Mouse (Mus musculus) midbrain, embryonic 12.5 days (tissue): ENCODE results near the gene Slc18a3. TPM values are rescaled to one million over a fixed set of nuclear protein-coding genes. Genes with fewer than 3 reads are reported as not detected.

Experiments
- ATAC-seq: fragments of 200-750 bp; cut with Nextera tagmentation; 2 replicates; pipeline ENCODE4 v1.8.0; 2017; ENCODE audit warnings: low read depth, moderate TSS enrichment, moderate library complexity; ENCODE audit not compliant: low FRiP score
- H3K27ac ChIP-seq: fragments of 300-500 bp; sonication (generic); replicated peaks from 2 replicates; pipeline ENCODE4 v1.5.1; 2016; ENCODE audit warnings: mild to moderate bottlenecking
- H3K27me3 ChIP-seq: fragments of 300-500 bp; sonication (generic); 2 replicates; pipeline ENCODE4 v1.6.1; 2016; ENCODE audit warnings: mild to moderate bottlenecking
- H3K36me3 ChIP-seq: fragments of 300-500 bp; sonication (generic); 2 replicates; pipeline ENCODE4 v1.6.1; 2016
- H3K4me1 ChIP-seq: fragments of 300-500 bp; sonication (generic); 2 replicates; pipeline ENCODE4 v1.6.1; 2016
- H3K4me2 ChIP-seq: fragments of 300-500 bp; sonication (generic); replicated peaks from 2 replicates; pipeline ENCODE4 v1.6.1; 2016; ENCODE audit warnings: mild to moderate bottlenecking, moderate library complexity
- H3K4me3 ChIP-seq: fragments of 300-500 bp; sonication (generic); 2 replicates; pipeline ENCODE4 v1.5.1; 2016; ENCODE audit warnings: mild to moderate bottlenecking
- H3K9ac ChIP-seq: fragments of 300-500 bp; sonication (generic); replicated peaks from 2 replicates; pipeline ENCODE4 v1.6.1; 2016; ENCODE audit warnings: mild to moderate bottlenecking, moderate library complexity
- H3K9me3 ChIP-seq: fragments of 300-500 bp; sonication (generic); 2 replicates; pipeline ENCODE4 v1.6.1; 2016; ENCODE audit warnings: mild to moderate bottlenecking
- WGBS: fragments of 180-500 bp; shearing (Covaris S2); methylation state at CpG from one replicate; pipeline ENCODE4 v1.1.7; 2016; 5-methylcytosine and 5-hydroxymethylcytosine counted together
- polyA plus RNA-seq: library from polyadenylated mRNA; unstranded; fragments of >200 nt; fragmentation: Nextera tagmentation; extraction: Ambion mirVana; gene quantifications from 2 replicates; pipeline ENCODE4 v1.2.1, GENCODE M21; 2016

The Slc18a3 gene
- polyA plus RNA-seq, 1 experiment from 2014 or later, result 1.5 TPM

DNA sequence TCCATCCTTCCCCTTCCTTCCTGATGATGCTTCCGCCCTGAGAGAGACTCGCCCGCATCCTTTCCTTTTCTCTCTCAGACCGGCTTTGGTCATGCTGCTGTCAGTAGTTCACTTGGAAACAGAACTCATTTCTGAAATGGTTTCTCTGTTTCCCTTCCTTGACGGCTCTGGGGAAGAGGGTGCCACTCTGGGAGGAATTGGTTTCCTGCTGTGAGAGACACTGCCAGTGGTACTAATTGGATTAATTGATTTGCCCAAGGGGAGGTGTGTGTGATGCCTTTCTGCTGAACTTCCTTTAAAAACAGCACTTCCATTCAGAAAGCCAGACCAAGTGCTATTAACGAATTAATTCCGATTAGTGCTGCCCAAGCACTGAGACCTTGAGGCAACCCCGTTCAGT lies 21.2 kb downstream of the Slc18a3 start:
- 0 out of 2 replicates have a peak, but pooled peaks cover 14% of the 10 kb centered on the region for H3K4me1 ChIP-seq
- H3K4me2 ChIP-seq, result no peak overlapping the region
- no peaks in the 10 kb centered on the region for H3K9me3 ChIP-seq
- no peak overlapping the region for H3K9ac ChIP-seq
- no peak overlapping the region for H3K4me3 ChIP-seq
- 20% methylated on average over 8 of the region's 8 CpGs for WGBS
- peaks cover 4% of the 10 kb centered on the region for H3K27me3 ChIP-seq
- H3K27ac ChIP-seq, result 0 out of 2 replicates have a peak overlapping the region, but pooled peaks have one; percentile 6
- H3K36me3 ChIP-seq, result no peaks in the 10 kb centered on the region
- no peak for ATAC-seq

GRCm38 (mm10) chr14:32439744-32440143 lies 24.9 kb downstream of the Slc18a3 start:
- Histone ChIP-seq H3K4me1 (0 out of 2 replicates have a peak, but pooled peaks cover 14% of the 10 kb centered on the region), H3K4me3 (no peak overlapping the region), H3K36me3 (no peaks in the 10 kb centered on the region), H3K4me2 (no peak overlapping the region), H3K27ac (peak overlapping the region; percentile 40), H3K9me3 (no peaks in the 10 kb centered on the region), H3K27me3 (peaks cover 4% of the 10 kb centered on the region), H3K9ac (no peak overlapping the region)
- ATAC-seq, result no peak
- WGBS, result 40% methylated on average over 3 of the region's 3 CpGs

- Histone ChIP-seq H3K4me3 (no peak overlapping the region), H3K9me3 (no peaks in the 10 kb centered on the region), H3K4me2 (no peak overlapping the region), H3K27me3 (peaks cover 4% of the 10 kb centered on the region), H3K9ac (no peak overlapping the region), H3K4me1 (0 out of 2 replicates have a peak, but pooled peaks cover 14% of the 10 kb centered on the region), H3K27ac (peak overlapping the region; percentile 40), H3K36me3 (no peaks in the 10 kb centered on the region)
- no peak for ATAC-seq
- WGBS, result 68% methylated on average over 5 of the region's 5 CpGs
Measured at GRCm38 (mm10) chr14:32439316-32439715, 25.3 kb downstream of the Slc18a3 start.

DNA sequence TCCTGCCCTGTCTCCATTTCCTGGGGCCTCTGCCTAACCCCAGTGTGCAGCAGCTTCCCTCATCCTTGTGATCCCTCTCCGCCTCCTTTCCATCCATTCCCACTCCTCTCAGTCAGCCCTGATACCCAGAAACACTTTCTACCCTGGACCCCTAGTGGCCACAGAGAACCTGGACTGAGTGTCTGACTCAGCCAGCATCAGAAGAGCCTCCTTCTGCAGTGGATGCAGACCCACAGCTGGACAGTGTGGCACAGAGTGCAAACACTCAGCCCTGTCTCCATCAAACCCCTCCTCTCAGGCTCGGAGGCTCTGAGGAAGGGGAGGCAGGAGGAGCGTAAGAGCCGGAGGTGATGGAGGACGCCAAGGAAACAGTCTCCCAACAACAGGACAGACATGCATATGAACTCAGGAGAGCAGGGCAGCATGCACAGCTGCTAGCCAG lies 27.3 kb downstream of the Slc18a3 start:
- Histone ChIP-seq H3K36me3 (no peaks in the 10 kb centered on the region), H3K4me1 (0 out of 2 replicates have a peak, but pooled peaks cover 6% of the 10 kb centered on the region), H3K9ac (no peak overlapping the region), H3K9me3 (no peaks in the 10 kb centered on the region), H3K27me3 (peaks cover 4% of the 10 kb centered on the region; the same call in 1 of the 2 replicates), H3K27ac (0 out of 2 replicates have a peak overlapping the region, but pooled peaks have one; percentile 42), H3K4me2 (no peak overlapping the region), H3K4me3 (no peak overlapping the region)
- ATAC-seq, result peak; percentile 54; the same call in 1 of the 2 replicates
- WGBS, result 37% methylated on average over 5 of the region's 5 CpGs

DNA sequence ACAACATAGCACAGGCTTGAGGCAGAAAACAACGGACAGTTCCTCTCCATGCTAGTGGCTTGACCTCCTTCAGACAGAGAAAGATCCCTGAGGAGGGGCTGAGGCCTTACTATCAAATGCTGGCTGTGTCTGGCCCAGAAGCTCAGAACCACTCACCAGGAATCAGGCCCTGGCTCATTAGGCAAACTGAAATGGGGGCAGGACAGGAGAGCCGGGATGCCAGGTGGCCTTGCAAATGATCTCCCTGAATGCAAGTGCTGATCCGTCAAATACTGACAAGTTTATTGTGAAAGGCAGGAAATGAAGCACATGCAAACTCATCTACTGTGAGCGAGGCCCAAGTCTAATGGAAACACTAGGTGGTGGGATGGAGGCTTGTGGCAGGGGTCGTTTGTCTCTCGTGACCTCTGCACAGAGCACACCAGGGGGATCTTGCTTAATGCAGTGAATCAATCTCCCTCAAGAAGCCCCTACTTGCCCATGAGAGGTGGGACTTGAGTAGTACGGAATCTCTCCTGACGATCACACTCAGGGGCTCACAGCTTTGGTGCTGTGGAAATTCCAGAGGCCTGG lies 35.5 kb downstream of the Slc18a3 start:
- Histone ChIP-seq H3K4me2 (no peak overlapping the region), H3K4me1 (peaks cover 10% of the 10 kb centered on the region; the same call in 1 of the 2 replicates), H3K27me3 (peaks cover 2% of the 10 kb centered on the region; the same call in 1 of the 2 replicates), H3K9ac (no peak overlapping the region), H3K36me3 (no peaks in the 10 kb centered on the region), H3K27ac (no peak overlapping the region), H3K9me3 (no peaks in the 10 kb centered on the region), H3K4me3 (no peak overlapping the region)
- 37% methylated on average over 8 of the region's 8 CpGs for WGBS
- no peak for ATAC-seq

DNA sequence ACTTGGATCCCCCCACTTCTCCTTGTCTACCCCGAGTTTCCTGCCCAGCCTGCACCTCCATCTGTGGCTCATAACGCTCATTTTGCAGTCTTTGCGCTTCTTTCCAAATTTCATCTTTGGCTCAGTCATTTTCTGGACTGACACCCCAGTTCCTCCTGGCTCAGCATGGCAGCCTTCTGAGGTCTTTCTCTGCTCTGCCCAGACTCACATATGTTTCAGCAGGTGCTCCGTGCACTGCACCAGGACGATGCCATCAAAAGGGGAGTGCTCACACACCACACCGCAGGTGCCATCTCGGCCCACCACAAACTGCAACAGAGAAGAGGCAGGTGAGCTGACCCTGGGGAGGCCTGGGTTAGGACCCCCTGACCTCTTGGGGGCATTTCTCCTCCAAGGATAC lies 40.7 kb downstream of the Slc18a3 start:
- peaks cover 4% of the 10 kb centered on the region; the same call in 1 of the 2 replicates for H3K4me1 ChIP-seq
- H3K27ac ChIP-seq, result no peak overlapping the region
- 91% methylated on average over 7 of the region's 7 CpGs for whole genome bisulfite sequencing
- H3K4me3 ChIP-seq, result no peak overlapping the region
- ATAC-seq, result no peak
- H3K9ac ChIP-seq, result no peak overlapping the region
- H3K9me3 ChIP-seq, result no peaks in the 10 kb centered on the region
- H3K4me2 ChIP-seq, result no peak overlapping the region
- no peaks in the 10 kb centered on the region for H3K36me3 ChIP-seq
- peaks cover 5% of the 10 kb centered on the region; the same call in 1 of the 2 replicates for H3K27me3 ChIP-seq

DNA sequence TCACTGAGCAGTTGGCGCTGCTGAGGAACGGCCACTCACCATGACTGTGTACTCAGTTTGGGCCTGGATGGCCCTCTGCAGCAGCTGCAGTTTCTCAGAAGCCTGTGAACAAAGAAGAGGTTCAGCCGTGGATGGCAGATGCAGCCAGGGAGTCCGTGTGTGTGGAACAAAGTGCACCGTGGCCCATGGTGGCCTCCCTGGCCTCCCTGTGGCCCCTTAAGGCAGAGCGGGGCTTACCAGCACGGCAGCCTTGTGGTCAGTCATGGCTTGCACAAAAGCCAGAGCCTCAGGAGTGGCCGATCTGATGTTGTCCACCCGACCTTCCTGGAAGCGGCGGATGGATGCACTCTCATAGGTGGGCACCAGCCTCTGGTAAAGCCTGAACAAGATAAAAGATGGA lies 45.9 kb downstream of the Slc18a3 start:
- H3K27ac ChIP-seq, result no peak overlapping the region
- no peak overlapping the region for H3K9ac ChIP-seq
- no peaks in the 10 kb centered on the region for H3K27me3 ChIP-seq
- no peaks in the 10 kb centered on the region for H3K4me1 ChIP-seq
- H3K36me3 ChIP-seq, result no peaks in the 10 kb centered on the region
- 85% methylated on average over 11 of the region's 11 CpGs for WGBS
- H3K9me3 ChIP-seq, result peaks cover 14% of the 10 kb centered on the region; the same call in 1 of the 2 replicates
- no peak overlapping the region for H3K4me3 ChIP-seq
- H3K4me2 ChIP-seq, result no peak overlapping the region
- ATAC-seq, result no peak

Other genes starting within 250 kb of the Slc18a3 start
- 19.9 and 22.6 TPM in 2 replicates for gene Ogdhl, start 142.8 kb downstream of the Slc18a3 start, polyA plus RNA-seq
- gene 1700024G13Rik, start 76.5 kb downstream of the Slc18a3 start, polyA plus RNA-seq, result not detected in 2 replicates
- gene Chat, start 1.1 kb upstream of the Slc18a3 start, polyA plus RNA-seq, result 0.18 and 0.19 TPM in 2 replicates
- gene Ercc6, start 48.7 kb upstream of the Slc18a3 start, polyA plus RNA-seq, result 28.6 and 35.6 TPM in 2 replicates
- 9.8 and 11.1 TPM in 2 replicates for gene Prrxl1, start 134.6 kb upstream of the Slc18a3 start, polyA plus RNA-seq
- 0.06 and 0.07 TPM in 2 replicates for gene 3425401B19Rik, start 220.4 kb upstream of the Slc18a3 start, polyA plus RNA-seq